Mouse (Mus musculus): ENCODE results near the gene Eqtn. TPM values are rescaled to one million over a fixed set of nuclear protein-coding genes. Genes with fewer than 3 reads are reported as not detected.
A peak's percentile ranks its signal among the peaks of the same experiment; 100 is the strongest.

Gene Eqtn
- total RNA-seq (2014; rRNA removed) = 0.31 TPM in 1 of 2 replicates, not detected in the other
- polyA plus RNA-seq (2015; fragmentation: Nextera tagmentation; extraction: Ambion mirVana) = not detected in 2 replicates

GRCm38 (mm10) chr4:94928743-94929142, at the start of gene Eqtn:
TSS of gene Eqtn (minus strand) at chr4:94928843.
- Histone ChIP-seq H3K36me3 (ENCODE audit: insufficient read depth) (no peaks in the 10 kb centered on the region), H3K27me3 (ENCODE audit: insufficient read depth, low read length) (no peaks in the 10 kb centered on the region), H3K4me3 (ENCODE audit: low read depth, low read length) (no peak within 1 kb of the TSS), H3K9me3 (ENCODE audit: low read length) (no peaks in the 10 kb centered on the region), H3K4me1 (ENCODE audit: insufficient read depth) (no peaks in the 10 kb centered on the region), H3K4me2 (ENCODE audit: low read depth) (no peak within 1 kb of the TSS), H3K27ac (ENCODE audit: low read depth, low read length) (no peak within 1 kb of the TSS), H3K9ac (no peak within 1 kb of the TSS)
- ATAC-seq (no peak), DNase-seq (no peak)
- TF ChIP-seq CTCF (IDR thresholded peaks at IDR 0.05; ENCODE audit: low read depth) = no peak

DNA sequence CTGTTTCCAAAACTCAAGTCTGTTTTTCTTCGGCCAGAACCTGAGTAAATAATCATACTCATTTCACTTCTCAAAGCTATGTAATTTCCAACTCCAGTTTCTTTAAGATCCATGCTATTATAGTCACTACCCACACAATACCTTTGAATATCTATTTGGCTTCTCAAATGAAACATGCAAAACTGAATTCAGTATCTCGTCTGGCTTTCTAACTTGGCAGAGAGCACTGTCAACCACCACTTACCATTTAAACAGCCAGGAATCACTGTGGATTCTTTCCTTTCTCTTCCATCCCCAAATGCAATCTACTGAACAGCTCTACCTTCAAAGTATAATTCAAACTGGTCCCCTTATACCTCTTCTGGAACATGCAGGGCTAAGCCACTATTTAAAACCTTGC, 44.7 kb upstream of the Eqtn start:
- no peak overlapping the region for H3K4me3 ChIP-seq (ENCODE audit: low read depth, low read length)
- no peak for TF ChIP-seq CTCF (IDR thresholded peaks at IDR 0.05; ENCODE audit: low read depth)
- no peak for ATAC-seq
- WGBS = 79% methylated on average over 2 of the region's 2 CpGs
- H3K27ac ChIP-seq (ENCODE audit: low read depth, low read length) = no peak overlapping the region
- H3K27me3 ChIP-seq (ENCODE audit: insufficient read depth, low read length) = no peaks in the 10 kb centered on the region
- H3K4me1 ChIP-seq (ENCODE audit: insufficient read depth) = peaks cover 10% of the 10 kb centered on the region
- no peak for DNase-seq
- no peaks in the 10 kb centered on the region for H3K9me3 ChIP-seq (ENCODE audit: low read length)
- H3K9ac ChIP-seq = no peak overlapping the region
- no peak overlapping the region for H3K4me2 ChIP-seq (ENCODE audit: low read depth)
- peaks cover 12% of the 10 kb centered on the region; the same call in 1 of the 2 replicates for H3K36me3 ChIP-seq (ENCODE audit: insufficient read depth)

GRCm38 (mm10) chr4:94952773-94953172, 24.1 kb upstream of the Eqtn start:
- WGBS = 91% methylated on average over 3 of the region's 3 CpGs
- H3K36me3 ChIP-seq (ENCODE audit: insufficient read depth) = peaks cover 43% of the 10 kb centered on the region
- DNase-seq (no peak), ATAC-seq (no peak)
- H3K4me2 ChIP-seq (ENCODE audit: low read depth) = no peak overlapping the region
- H3K9ac ChIP-seq = no peak overlapping the region
- no peaks in the 10 kb centered on the region for H3K9me3 ChIP-seq (ENCODE audit: low read length)
- H3K27me3 ChIP-seq (ENCODE audit: insufficient read depth, low read length) = no peaks in the 10 kb centered on the region
- H3K27ac ChIP-seq (ENCODE audit: low read depth, low read length) = no peak overlapping the region
- no peaks in the 10 kb centered on the region for H3K4me1 ChIP-seq (ENCODE audit: insufficient read depth)
- TF ChIP-seq CTCF (IDR thresholded peaks at IDR 0.05; ENCODE audit: low read depth) = no peak
- H3K4me3 ChIP-seq (ENCODE audit: low read depth, low read length) = no peak overlapping the region

- H3K36me3 ChIP-seq (ENCODE audit: insufficient read depth) = peaks cover 39% of the 10 kb centered on the region
- H3K27me3 ChIP-seq (ENCODE audit: insufficient read depth, low read length) = no peaks in the 10 kb centered on the region
- ATAC-seq (no peak), DNase-seq (no peak)
- TF ChIP-seq CTCF (IDR thresholded peaks at IDR 0.05; ENCODE audit: low read depth) = no peak
- H3K4me3 ChIP-seq (ENCODE audit: low read depth, low read length) = no peak overlapping the region
- no peak overlapping the region for H3K9ac ChIP-seq
- no peaks in the 10 kb centered on the region for H3K4me1 ChIP-seq (ENCODE audit: insufficient read depth)
- H3K27ac ChIP-seq (ENCODE audit: low read depth, low read length) = no peak overlapping the region
- no peak overlapping the region for H3K4me2 ChIP-seq (ENCODE audit: low read depth)
- no peaks in the 10 kb centered on the region for H3K9me3 ChIP-seq (ENCODE audit: low read length)
- 86% methylated on average over 11 of the region's 11 CpGs for WGBS
These were observed 12.7 kb upstream of the Eqtn start for GRCm38 (mm10) chr4:94941221-94941855.

GRCm38 (mm10) chr4:94901780-94902179, 26.9 kb downstream of the Eqtn start:
- no peak for ATAC-seq
- no peak overlapping the region for H3K4me3 ChIP-seq (ENCODE audit: low read depth, low read length)
- no peaks in the 10 kb centered on the region for H3K4me1 ChIP-seq (ENCODE audit: insufficient read depth)
- no peak overlapping the region for H3K9ac ChIP-seq
- no peak for TF ChIP-seq CTCF (IDR thresholded peaks at IDR 0.05; ENCODE audit: low read depth)
- DNase-seq = peak; percentile 12
- H3K36me3 ChIP-seq (ENCODE audit: insufficient read depth) = no peaks in the 10 kb centered on the region
- no peak overlapping the region for H3K27ac ChIP-seq (ENCODE audit: low read depth, low read length)
- H3K27me3 ChIP-seq (ENCODE audit: insufficient read depth, low read length) = no peaks in the 10 kb centered on the region
- no peak overlapping the region for H3K4me2 ChIP-seq (ENCODE audit: low read depth)
- H3K9me3 ChIP-seq (ENCODE audit: low read length) = no peaks in the 10 kb centered on the region
- 63% methylated on average over 3 of the region's 3 CpGs for WGBS

DNA sequence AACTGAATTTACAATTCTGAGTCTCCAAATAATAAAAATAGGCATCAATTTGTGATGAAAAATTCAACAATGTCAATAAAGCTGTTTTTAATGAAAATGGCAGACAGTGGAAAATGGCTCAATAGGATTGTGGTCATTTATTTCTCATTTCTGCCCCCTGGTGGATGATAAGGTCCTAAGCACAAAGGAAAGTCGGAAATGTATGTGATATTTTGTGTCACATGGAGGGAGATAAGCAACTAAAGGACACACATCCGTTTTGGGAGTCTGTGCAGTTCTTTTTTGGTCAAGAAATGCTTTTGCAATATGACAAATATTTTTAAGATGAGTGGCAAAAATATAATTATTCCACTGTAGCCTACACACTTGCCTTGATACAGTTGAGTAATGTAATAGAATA, 27.9 kb downstream of the Eqtn start:
- DNase-seq (no peak), ATAC-seq (no peak)
- 30% methylated on average over 2 of the region's 2 CpGs for WGBS
- Histone ChIP-seq H3K9ac (no peak overlapping the region), H3K27ac (ENCODE audit: low read depth, low read length) (no peak overlapping the region), H3K36me3 (ENCODE audit: insufficient read depth) (no peaks in the 10 kb centered on the region), H3K9me3 (ENCODE audit: low read length) (no peaks in the 10 kb centered on the region), H3K27me3 (ENCODE audit: insufficient read depth, low read length) (no peaks in the 10 kb centered on the region), H3K4me2 (ENCODE audit: low read depth) (no peak overlapping the region), H3K4me1 (ENCODE audit: insufficient read depth) (no peaks in the 10 kb centered on the region), H3K4me3 (ENCODE audit: low read depth, low read length) (no peak overlapping the region)
- peak; percentile 57 for TF ChIP-seq CTCF (IDR thresholded peaks at IDR 0.05; ENCODE audit: low read depth)

Other genes starting within 250 kb of the Eqtn start
- gene Tek, start 189.6 kb downstream of the Eqtn start, total RNA-seq (2014; rRNA removed) = 7.1 and 10.4 TPM in 2 replicates
- gene Tek, start 189.6 kb downstream of the Eqtn start, polyA plus RNA-seq (2015; fragmentation: Nextera tagmentation; extraction: Ambion mirVana) = 6.1 and 6.8 TPM in 2 replicates
- gene Mysm1, start 50.3 kb upstream of the Eqtn start, total RNA-seq (2014; rRNA removed) = 24.3 and 31.3 TPM in 2 replicates
- 13.3 and 21.3 TPM in 2 replicates for gene Mysm1, start 50.3 kb upstream of the Eqtn start, polyA plus RNA-seq (2015; fragmentation: Nextera tagmentation; extraction: Ambion mirVana)
- 39.3 and 42.9 TPM in 2 replicates for gene Jun, start 123.4 kb upstream of the Eqtn start, total RNA-seq (2014; rRNA removed)
- gene Jun, start 123.4 kb upstream of the Eqtn start, polyA plus RNA-seq (2015; fragmentation: Nextera tagmentation; extraction: Ambion mirVana) = 47.0 and 50.1 TPM in 2 replicates

Measured in forebrain, postnatal 0 days (tissue).